Mouse (Mus musculus) kidney, postnatal 25 days (tissue): ENCODE measurements around the gene Agxt2.

Source experiments
- DNase-seq, 2 experiments: peaks; one replicate each; pipeline ENCODE4 v3.0.0; 2021; ENCODE audit warnings: mixed read lengths in 2 of 2

Agxt2 gene

GRCm38 (mm10) chr15:10426545-10427266 is 68.4 kb downstream of the Agxt2 start:
- DNase-seq = no peak

GRCm38 (mm10) chr15:10436893-10437292 is 78.6 kb downstream of the Agxt2 start:
- DNase-seq = no peak

- DNase-seq = peak in 1 of 2 experiments; percentile 45
Measured at GRCm38 (mm10) chr15:10439963-10440362, 81.6 kb downstream of the Agxt2 start.

- no peak for DNase-seq
Measured at GRCm38 (mm10) chr15:10441493-10441892, 83.2 kb downstream of the Agxt2 start.

- no peak for DNase-seq
Measured at GRCm38 (mm10) chr15:10442275-10442674, 83.9 kb downstream of the Agxt2 start.

- DNase-seq = no peak
Measured at GRCm38 (mm10) chr15:10447102-10447501, 88.8 kb downstream of the Agxt2 start.
